Mouse (Mus musculus): Measurements from ENCODE around the gene Fblim1. TPM values are rescaled to one million over a fixed set of nuclear protein-coding genes. Genes with fewer than 3 reads are reported as not detected.

The Fblim1 gene
- total RNA-seq (2021): 1 to 10 TPM in 1 of 2 experiments, under 1 TPM in 1; 0.90 to 1.1 TPM
- long read RNA-seq, experiment 1, partial matches to known transcripts: 0 of 1 reads
- long read RNA-seq, experiment 1, other reads (novel, unspliced or antisense): 1 of 1 reads
- long read RNA-seq, experiment 2, partial matches to known transcripts: 1 of 1 reads
- long read RNA-seq, experiment 2, other reads (novel, unspliced or antisense): 0 of 1 reads

DNA sequence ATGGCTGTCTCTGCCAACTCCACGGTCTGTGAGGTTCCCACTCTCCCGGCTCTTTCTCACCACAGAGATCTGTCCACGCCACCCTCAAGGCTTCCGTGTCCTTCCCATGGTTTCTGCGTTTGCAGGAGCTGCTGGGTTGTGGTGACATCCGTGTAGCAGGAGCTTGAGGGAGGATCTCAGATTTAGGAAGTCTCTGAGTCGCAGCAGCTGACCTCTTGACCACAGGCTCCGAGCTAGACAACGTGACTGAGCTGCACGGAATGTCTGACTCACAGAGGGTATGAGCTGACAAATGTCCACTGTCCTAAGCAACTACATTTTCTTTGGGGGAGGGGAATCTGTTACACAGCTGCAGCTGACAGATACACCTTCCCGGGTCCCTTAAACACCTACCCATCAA lies at the start of gene Fblim1:
TSS of gene Fblim1 (minus strand) at position 236 of the 400 bp plus-strand sequence.
- DNase-seq (ENCODE audit: low spot score): no peak

DNA sequence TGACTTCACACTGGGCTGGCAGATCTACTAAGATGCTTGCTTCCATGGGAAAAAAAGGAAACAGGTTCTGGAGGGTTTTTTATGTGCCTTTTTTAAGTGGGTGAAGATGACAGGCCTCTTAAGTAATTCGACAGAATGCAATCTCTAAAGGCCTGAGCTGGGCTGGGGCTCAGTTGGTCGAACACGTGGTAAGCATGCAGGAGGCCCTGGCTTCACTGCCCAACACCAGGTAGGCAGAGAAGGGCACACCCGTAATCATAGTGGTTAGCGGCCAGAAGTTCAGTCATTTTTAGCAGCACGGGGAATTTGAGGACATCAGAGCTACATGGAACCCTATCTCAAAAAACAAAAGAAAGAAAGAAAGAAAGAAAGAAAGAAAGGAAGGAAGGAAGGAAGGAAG lies 48.6 kb upstream of the Fblim1 start:
- DNase-seq (ENCODE audit: low spot score): no peak

GRCm38 (mm10) chr4:141653813-141654212 lies 47.9 kb upstream of the Fblim1 start:
- DNase-seq (ENCODE audit: low spot score): no peak

DNA sequence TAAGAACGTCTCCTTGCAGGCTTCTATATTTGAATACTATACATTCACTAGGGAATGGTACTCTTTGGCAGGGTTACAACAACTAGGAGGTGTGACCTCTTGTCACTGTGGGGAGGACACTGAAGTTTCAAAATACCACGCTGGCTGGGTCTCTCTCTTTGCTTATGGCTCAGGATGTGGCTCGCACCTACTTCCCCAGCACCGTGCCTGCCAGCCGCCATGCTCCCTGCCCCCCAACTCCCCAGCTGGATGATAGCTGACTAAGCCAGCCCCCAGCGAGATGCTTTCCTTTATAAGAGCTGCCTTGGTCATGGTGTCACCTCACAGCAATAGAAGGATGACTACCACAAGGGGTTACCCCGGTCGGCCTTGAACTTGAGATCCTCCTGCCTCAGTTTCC lies 47.1 kb upstream of the Fblim1 start:
- no peak for DNase-seq (ENCODE audit: low spot score)

GRCm38 (mm10) chr4:141651944-141652343 lies 46.0 kb upstream of the Fblim1 start:
- DNase-seq (ENCODE audit: low spot score): no peak

- no peak for DNase-seq (ENCODE audit: low spot score)
Observed at GRCm38 (mm10) chr4:141651286-141651685, 45.4 kb upstream of the Fblim1 start.

DNA sequence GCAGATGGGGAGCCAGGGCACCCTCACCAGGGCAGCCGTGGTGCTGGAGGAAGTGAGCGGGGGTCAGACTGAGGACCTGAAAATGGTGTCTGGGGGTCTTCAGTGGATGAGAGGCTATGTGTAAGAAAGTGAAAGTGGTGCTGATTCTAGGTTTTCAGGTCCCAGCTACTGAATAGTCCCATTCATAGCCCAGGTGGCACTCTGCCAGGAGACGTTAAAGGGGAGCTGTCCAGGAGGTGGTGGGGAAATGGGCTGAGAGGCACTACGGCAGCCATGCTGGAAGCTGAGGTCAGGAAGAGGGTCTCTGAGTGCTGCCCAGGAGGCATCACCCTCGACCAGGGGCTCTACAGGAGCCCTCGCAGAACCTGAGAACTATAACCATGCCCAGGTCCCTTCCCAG lies 43.3 kb upstream of the Fblim1 start:
- no peak for DNase-seq (ENCODE audit: low spot score)

DNA sequence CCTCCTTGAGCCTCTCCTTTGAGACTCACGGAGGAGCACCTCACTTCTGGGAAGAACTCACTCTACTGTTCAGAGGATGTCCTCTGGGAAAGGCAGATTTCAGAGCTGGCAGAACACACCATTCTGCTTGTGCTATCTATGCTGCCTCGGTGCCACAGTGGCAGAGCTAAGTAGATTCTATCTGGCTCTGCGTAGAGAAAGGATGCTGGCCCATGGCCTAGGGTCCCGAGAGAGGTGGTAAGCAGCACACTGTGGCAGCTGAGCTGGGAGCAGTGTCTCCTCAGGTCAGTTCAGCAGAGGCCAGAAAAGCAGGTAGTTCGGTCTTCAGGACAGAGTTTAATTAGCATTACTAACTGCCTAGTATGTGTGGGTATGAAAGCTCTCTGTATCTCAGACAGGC lies 42.4 kb upstream of the Fblim1 start:
- DNase-seq (ENCODE audit: low spot score): peak; percentile 70

GRCm38 (mm10) chr4:141647187-141647586 lies 41.3 kb upstream of the Fblim1 start:
- no peak for DNase-seq (ENCODE audit: low spot score)

DNA sequence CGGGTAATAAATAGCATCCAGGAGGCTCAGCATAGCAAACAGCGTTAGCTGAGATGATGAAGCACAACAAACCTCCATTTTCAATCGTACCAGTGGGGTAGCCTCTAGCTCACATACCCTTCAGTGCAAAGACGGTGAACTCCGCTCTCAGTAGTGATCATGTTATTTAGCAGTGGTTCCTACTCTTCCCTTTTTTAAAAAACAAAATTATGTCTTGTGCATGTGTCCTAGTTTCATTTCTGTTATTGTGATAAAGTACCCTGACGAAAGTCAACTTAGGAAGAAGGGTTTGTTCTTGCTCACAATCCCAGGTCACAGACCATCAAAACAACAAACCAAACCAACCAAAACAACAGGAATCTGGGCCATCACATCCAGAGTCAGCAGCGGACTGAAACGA lies 40.1 kb upstream of the Fblim1 start:
- DNase-seq (ENCODE audit: low spot score): no peak

DNA sequence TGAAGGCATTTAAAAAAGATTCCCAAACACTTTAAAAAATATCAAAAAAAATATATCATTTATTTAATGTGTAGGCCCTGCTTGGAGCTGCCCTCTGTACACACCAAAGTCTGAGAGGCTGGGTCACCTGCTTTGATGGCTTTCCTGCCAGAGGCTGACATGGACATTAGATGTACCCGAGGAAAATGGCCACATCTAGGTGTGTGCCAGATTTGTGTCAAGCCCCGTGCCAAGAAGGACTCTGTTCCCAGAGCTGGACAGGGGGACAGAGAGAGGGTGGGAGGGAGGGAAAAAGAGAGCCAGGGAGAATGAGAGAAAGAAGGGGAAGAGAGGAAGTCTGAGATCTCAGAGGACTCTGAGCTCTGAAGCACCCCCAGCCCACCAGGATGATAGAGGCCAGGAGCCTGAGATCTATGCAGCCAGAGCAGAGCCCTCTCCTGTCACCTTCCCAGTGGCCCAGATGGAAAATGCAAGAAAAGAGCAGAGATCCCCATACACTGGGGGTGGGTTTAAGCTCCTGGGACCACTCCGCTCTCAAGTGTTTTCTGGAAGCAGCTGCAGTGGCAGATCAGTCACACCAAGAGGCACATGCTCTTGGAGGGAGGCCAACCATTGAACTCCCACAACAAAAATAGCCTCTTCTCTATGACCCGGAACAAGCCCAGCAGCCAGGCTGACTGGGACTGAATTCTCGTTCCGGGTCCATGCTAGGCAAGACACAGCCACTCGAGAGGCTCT lies 37.4 kb upstream of the Fblim1 start:
- peak; percentile 90 for DNase-seq (ENCODE audit: low spot score)

GRCm38 (mm10) chr4:141641961-141642811 lies 36.3 kb upstream of the Fblim1 start:
- no peak for DNase-seq (ENCODE audit: low spot score)

- peak; percentile 69 for DNase-seq (ENCODE audit: low spot score)
Observed at GRCm38 (mm10) chr4:141641353-141641771, 35.5 kb upstream of the Fblim1 start.

DNA sequence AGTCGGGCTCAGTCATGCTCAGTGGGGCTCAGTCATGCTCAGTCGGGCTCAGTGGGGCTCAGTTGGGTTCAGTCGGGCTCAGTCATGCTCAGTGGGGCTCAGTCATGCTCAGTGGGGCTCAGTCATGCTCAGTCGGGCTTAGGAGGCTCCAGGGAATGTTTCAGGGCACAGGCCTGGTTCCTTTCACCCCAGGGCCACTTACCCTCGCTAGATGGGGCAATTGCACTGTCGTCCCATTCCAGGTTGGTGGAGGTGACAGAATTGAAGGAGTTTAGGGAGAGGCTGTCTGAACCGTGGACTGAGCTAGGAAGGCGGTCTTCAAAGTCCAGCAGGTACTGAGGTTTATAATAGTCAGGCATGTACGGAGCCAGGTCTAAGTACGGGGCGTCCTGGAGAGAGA lies 33.6 kb upstream of the Fblim1 start:
- no peak for DNase-seq (ENCODE audit: low spot score)

GRCm38 (mm10) chr4:141636693-141637092 lies 30.8 kb upstream of the Fblim1 start:
- peak; percentile 58 for DNase-seq (ENCODE audit: low spot score)

DNA sequence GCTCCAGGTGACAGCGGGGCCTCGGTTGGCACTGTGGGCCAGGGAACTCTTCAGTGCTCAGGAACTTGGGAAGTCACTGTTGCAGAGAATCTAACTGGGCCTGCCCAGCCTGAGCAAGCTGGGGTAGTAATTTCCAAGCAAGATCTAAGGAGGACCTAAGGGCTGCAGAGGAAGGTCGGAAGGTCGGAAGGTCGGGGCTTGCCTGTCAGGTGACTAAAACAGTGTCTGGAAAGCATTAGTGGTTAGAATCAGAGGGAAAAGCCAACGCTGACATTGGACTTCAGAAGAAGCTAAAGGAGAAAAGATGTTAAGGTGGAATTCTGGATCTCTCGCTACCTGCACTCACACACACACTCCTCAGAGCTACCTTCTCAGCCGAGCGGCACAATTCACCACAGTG lies 30.1 kb upstream of the Fblim1 start:
- DNase-seq (ENCODE audit: low spot score): no peak

DNA sequence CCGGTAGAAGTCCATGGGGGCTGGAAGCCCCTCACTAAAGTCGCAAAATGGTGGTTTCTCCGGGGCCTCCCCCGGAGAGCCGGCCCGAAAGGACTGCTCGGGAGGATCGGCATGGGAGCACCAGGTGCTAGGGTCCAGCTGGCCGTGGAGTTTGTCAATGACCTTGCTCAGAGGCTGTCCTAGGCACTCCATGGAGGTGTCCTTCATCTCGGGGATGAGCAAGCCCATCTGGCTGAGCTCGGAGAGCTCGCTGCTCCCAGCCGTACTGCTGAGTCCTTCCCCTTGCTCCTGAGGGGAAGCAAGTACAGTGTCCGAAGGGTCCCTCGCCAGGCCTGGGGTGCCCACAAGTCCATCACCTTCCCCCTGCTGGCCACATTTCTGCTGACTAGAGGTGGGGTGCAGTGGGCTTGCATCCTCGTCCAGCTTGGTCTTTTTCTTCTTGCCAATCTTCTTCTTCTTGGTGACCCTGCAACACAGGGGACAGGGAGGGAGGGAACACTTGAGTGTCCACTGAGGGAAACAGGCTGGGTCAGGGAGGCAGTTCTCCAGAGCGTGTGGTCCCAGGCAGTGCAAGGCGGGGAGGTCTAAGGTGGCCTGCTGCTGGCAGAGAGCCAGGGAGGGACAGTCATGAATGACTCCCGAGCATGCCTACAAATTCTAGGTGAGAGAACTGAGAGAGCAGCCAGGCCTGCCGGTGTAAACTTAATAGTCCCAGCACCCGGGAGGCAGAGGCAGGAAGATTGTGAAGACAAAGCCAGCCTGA lies 26.4 kb upstream of the Fblim1 start:
- no peak for DNase-seq (ENCODE audit: low spot score)

DNA sequence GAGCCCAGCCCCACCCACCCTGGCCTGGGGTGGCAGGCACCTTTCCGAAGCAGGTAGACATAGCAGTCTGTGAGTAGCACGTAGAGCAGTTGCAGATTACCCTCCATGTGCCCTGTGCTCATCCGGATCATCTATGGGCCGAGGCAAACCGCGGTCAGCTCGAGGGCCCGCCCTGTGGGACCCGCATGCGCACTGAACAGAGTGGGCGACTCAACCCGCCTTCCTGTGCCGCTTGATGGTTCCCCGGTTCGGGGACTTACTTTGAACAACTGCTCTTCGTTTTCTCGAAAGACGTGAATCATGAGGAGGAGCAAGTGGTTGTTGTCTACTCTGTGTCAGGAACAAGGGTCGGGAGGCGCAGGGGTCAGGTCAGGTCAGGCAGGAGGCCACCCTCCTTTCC lies 25.4 kb upstream of the Fblim1 start:
- DNase-seq (ENCODE audit: low spot score): no peak

- DNase-seq (ENCODE audit: low spot score): no peak
Observed at GRCm38 (mm10) chr4:141630021-141630420, 24.1 kb upstream of the Fblim1 start.

DNA sequence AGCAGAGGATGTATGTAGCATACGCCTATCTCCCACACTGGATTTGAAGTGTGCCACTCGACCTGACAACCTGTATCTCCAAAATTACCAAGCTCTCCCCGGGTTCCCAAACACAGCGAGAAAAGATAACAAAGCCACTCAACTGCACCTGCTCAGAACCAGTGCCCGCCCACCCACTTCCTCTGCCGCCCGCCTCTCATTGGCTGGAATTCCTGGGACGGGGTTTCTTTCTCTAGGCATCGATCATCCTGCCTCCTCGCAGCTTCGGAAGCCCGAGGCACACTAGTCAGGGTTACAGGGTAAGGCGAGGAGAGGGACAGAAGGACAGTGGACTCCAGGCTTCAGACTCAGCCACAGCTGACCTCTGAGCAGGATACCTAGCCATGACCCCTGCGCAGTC lies 22.8 kb upstream of the Fblim1 start:
- DNase-seq (ENCODE audit: low spot score): no peak

GRCm38 (mm10) chr4:141627502-141627901 lies 21.6 kb upstream of the Fblim1 start:
- no peak for DNase-seq (ENCODE audit: low spot score)

Measured in gastrocnemius, adult 18-20 months (tissue).